Mouse (Mus musculus) neural tube, embryonic 14.5 days (tissue): ENCODE data around the gene Amz2. TPM values are rescaled to one million over a fixed set of nuclear protein-coding genes. Genes with fewer than 3 reads are reported as not detected.

Experiments
- ATAC-seq: fragments of 200-750 bp; cut with Nextera tagmentation; 2 replicates; pipeline ENCODE4 v1.8.0; 2017; ENCODE audit warnings: low read depth, mild to moderate bottlenecking, moderate TSS enrichment, moderate library complexity
- H3K27ac ChIP-seq: fragments of 300-500 bp; sonication (generic); 2 replicates; pipeline ENCODE4 v1.5.1; 2014; ENCODE audit warnings: low read depth, mild to moderate bottlenecking, control low read depth, low read length, moderate library complexity, mixed read lengths
- H3K27me3 ChIP-seq: fragments of 300-500 bp; sonication (generic); 2 replicates; pipeline ENCODE4 v1.6.1; 2014; ENCODE audit warnings: low read length; ENCODE audit not compliant: control insufficient read depth, insufficient read depth
- H3K36me3 ChIP-seq: fragments of 300-500 bp; sonication (generic); 2 replicates; pipeline ENCODE4 v1.6.1; 2014; ENCODE audit warnings: low read length, mixed read lengths; ENCODE audit not compliant: control insufficient read depth, insufficient read depth
- H3K4me1 ChIP-seq: fragments of 300-500 bp; sonication (generic); 2 replicates; pipeline ENCODE4 v1.6.1; 2014; ENCODE audit warnings: low read length; ENCODE audit not compliant: control insufficient read depth, insufficient read depth
- H3K4me2 ChIP-seq: fragments of 300-500 bp; sonication (generic); 2 replicates; pipeline ENCODE4 v1.6.1; 2014; ENCODE audit warnings: mild to moderate bottlenecking, low read depth, low read length, control low read depth
- H3K4me3 ChIP-seq: fragments of 300-500 bp; sonication (generic); 2 replicates; pipeline ENCODE4 v1.5.1; 2014; ENCODE audit warnings: low read depth, low read length, control low read depth, mixed read lengths
- H3K9ac ChIP-seq: fragments of 300-500 bp; sonication (generic); replicated peaks from 2 replicates; pipeline ENCODE4 v1.6.1; 2014; ENCODE audit warnings: low read depth, mild to moderate bottlenecking, control low read depth, low read length, mixed read lengths
- H3K9me3 ChIP-seq: fragments of 300-500 bp; sonication (generic); 2 replicates; pipeline ENCODE4 v1.6.1; 2016; ENCODE audit warnings: low read length; ENCODE audit not compliant: control insufficient read depth
- WGBS: fragments of 180-500 bp; shearing (Covaris S2); extraction: QIAGEN DNeasy Blood & Tissue Kit; methylation state at CpG from one replicate; pipeline ENCODE4 v1.1.7; 2014; 5-methylcytosine and 5-hydroxymethylcytosine counted together
- polyA plus RNA-seq: library from polyadenylated mRNA; unstranded; fragments of >200 nt; fragmentation: Nextera tagmentation; extraction: Ambion mirVana; gene quantifications from 2 replicates; pipeline ENCODE4 v1.2.1, GENCODE M21; 2014

The Amz2 gene
- polyA plus RNA-seq, 1 experiment from 2014 or later = 59.1 TPM

- Histone ChIP-seq H3K36me3 (peaks cover 31% of the 10 kb centered on the region), H3K27me3 (no peaks in the 10 kb centered on the region), H3K9ac (no peak overlapping the region), H3K4me1 (0 out of 2 replicates have a peak, but pooled peaks cover 3% of the 10 kb centered on the region), H3K4me2 (no peak overlapping the region), H3K4me3 (no peak overlapping the region), H3K9me3 (no peaks in the 10 kb centered on the region), H3K27ac (no peak overlapping the region)
- WGBS = 87% methylated on average over 7 of the region's 8 CpGs
- no peak for ATAC-seq
These were observed 11.1 kb downstream of the Amz2 start for GRCm38 (mm10) chr11:109436889-109437288.

DNA sequence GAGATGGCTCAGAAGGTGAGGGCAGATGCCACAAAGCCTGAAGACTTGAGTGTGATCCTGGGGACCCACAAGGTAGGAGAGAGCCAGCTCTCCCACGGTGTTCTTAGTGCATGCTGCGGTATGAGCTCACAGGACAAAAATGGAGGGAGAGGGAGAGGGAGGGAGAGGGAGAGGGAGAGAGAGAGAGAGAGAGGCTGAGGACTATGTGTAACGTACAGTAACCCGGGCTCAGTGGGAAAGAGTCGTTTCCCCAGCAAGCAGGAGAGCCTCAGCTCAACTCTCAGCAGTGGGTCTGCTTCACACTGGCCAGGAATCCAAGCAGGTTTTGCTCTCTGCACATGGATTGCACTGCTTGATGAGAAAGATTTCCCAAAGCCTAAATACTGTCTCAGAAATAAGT, 13.5 kb downstream of the Amz2 start:
- Histone ChIP-seq H3K27ac (no peak overlapping the region), H3K4me2 (no peak overlapping the region), H3K9me3 (no peaks in the 10 kb centered on the region), H3K9ac (no peak overlapping the region), H3K4me1 (0 out of 2 replicates have a peak, but pooled peaks cover 3% of the 10 kb centered on the region), H3K36me3 (peaks cover 19% of the 10 kb centered on the region; the same call in 1 of the 2 replicates), H3K27me3 (no peaks in the 10 kb centered on the region), H3K4me3 (peak overlapping the region; percentile 34; the same call in 1 of the 2 replicates)
- ATAC-seq = no peak
- 26% methylated on average over 5 of the region's 5 CpGs for WGBS

- H3K27me3 ChIP-seq = no peaks in the 10 kb centered on the region
- 2% methylated on average over 32 of the region's 32 CpGs for WGBS
- H3K4me3 ChIP-seq = peak overlapping the region; percentile 34
- peaks cover 13% of the 10 kb centered on the region; the same call in 1 of the 2 replicates for H3K36me3 ChIP-seq
- H3K27ac ChIP-seq = no peak overlapping the region
- peak; percentile 60 for ATAC-seq
- H3K9me3 ChIP-seq = no peaks in the 10 kb centered on the region
- H3K9ac ChIP-seq = peak overlapping the region; percentile 50
- H3K4me1 ChIP-seq = 0 out of 2 replicates have a peak, but pooled peaks cover 3% of the 10 kb centered on the region
- peak overlapping the region; percentile 64 for H3K4me2 ChIP-seq
These were observed 14.1 kb downstream of the Amz2 start for GRCm38 (mm10) chr11:109439829-109440340.

- WGBS = 62% methylated on average over 4 of the region's 4 CpGs
- no peaks in the 10 kb centered on the region for H3K9me3 ChIP-seq
- H3K4me3 ChIP-seq = no peak overlapping the region
- ATAC-seq = no peak
- 0 out of 2 replicates have a peak, but pooled peaks cover 3% of the 10 kb centered on the region for H3K4me1 ChIP-seq
- H3K4me2 ChIP-seq = peak overlapping the region; percentile 64; the same call in 1 of the 2 replicates
- no peak overlapping the region for H3K27ac ChIP-seq
- no peaks in the 10 kb centered on the region for H3K27me3 ChIP-seq
- peaks cover 7% of the 10 kb centered on the region; the same call in 1 of the 2 replicates for H3K36me3 ChIP-seq
- no peak overlapping the region for H3K9ac ChIP-seq
These were observed 14.9 kb downstream of the Amz2 start for GRCm38 (mm10) chr11:109440641-109441040.

DNA sequence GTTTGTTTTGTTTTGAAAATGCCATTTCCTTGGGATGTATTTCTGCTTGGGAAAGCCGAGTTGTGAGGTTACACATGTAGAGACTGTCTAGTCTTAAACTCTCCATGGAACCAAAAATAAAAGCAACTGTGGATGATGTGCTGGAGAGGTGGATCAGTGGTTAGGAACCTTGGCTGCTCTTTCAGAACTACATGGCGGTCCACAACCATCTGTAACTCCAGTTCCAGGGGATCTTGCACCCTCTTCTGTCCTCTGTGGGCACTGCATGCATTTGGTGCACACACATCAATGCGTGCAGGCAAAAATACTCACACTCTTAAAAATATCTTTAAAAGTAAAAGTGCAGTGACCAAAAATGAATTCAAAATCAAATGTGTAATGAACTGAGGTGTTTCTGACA, 15.4 kb downstream of the Amz2 start:
- Histone ChIP-seq H3K9ac (no peak overlapping the region), H3K36me3 (peaks cover 7% of the 10 kb centered on the region; the same call in 1 of the 2 replicates), H3K4me1 (0 out of 2 replicates have a peak, but pooled peaks cover 3% of the 10 kb centered on the region), H3K27ac (no peak overlapping the region), H3K27me3 (no peaks in the 10 kb centered on the region), H3K9me3 (no peaks in the 10 kb centered on the region), H3K4me3 (no peak overlapping the region), H3K4me2 (no peak overlapping the region)
- no peak for ATAC-seq
- WGBS = 58% methylated on average over 3 of the region's 3 CpGs

- Histone ChIP-seq H3K4me3 (no peak overlapping the region), H3K27ac (no peak overlapping the region), H3K9me3 (no peaks in the 10 kb centered on the region), H3K27me3 (no peaks in the 10 kb centered on the region), H3K4me2 (no peak overlapping the region), H3K9ac (no peak overlapping the region), H3K36me3 (peaks cover 6% of the 10 kb centered on the region; the same call in 1 of the 2 replicates), H3K4me1 (0 out of 2 replicates have a peak, but pooled peaks cover 3% of the 10 kb centered on the region)
- 80% methylated on average over 5 of the region's 5 CpGs for WGBS
- no peak for ATAC-seq
These were observed 16.5 kb downstream of the Amz2 start for GRCm38 (mm10) chr11:109442166-109442730.

GRCm38 (mm10) chr11:109443468-109444263, 17.9 kb downstream of the Amz2 start:
- no peak overlapping the region for H3K9ac ChIP-seq
- no peaks in the 10 kb centered on the region for H3K36me3 ChIP-seq
- H3K4me2 ChIP-seq = no peak overlapping the region
- H3K4me3 ChIP-seq = no peak overlapping the region
- 90% methylated on average over 8 of the region's 8 CpGs for WGBS
- no peaks in the 10 kb centered on the region for H3K27me3 ChIP-seq
- ATAC-seq = no peak
- H3K4me1 ChIP-seq = 0 out of 2 replicates have a peak, but pooled peaks cover 3% of the 10 kb centered on the region
- H3K9me3 ChIP-seq = no peaks in the 10 kb centered on the region
- H3K27ac ChIP-seq = no peak overlapping the region

- H3K36me3 ChIP-seq = no peaks in the 10 kb centered on the region
- no peak overlapping the region for H3K4me2 ChIP-seq
- H3K27me3 ChIP-seq = no peaks in the 10 kb centered on the region
- no peaks in the 10 kb centered on the region for H3K4me1 ChIP-seq
- H3K9me3 ChIP-seq = no peaks in the 10 kb centered on the region
- H3K4me3 ChIP-seq = no peak overlapping the region
- no peak overlapping the region for H3K27ac ChIP-seq
- 46% methylated on average over 7 of the region's 7 CpGs for WGBS
- ATAC-seq = no peak
- no peak overlapping the region for H3K9ac ChIP-seq
These were observed 18.9 kb downstream of the Amz2 start for GRCm38 (mm10) chr11:109444600-109444999.
